Comparison of ENCODE assay signal across 16 mouse cellular contexts in genomic region chr7:58779146-58779545, GRCm38 (mm10).
DNase-seq lines count a peak whose midpoint lies in the region; ATAC-seq lines count a peak whose summit lies in the region.
"Had no signal": no experiment of that assay in that cellular context is flagged by ENCODE, and none has a peak within 500 bp of the region (broad histone marks: within the 10 kb centered on the region; RNA-seq: fewer than 3 reads in every experiment).

No protein-coding gene starts in this region.

- DNase-seq in heart, adult 11 months = peak; percentile 37
- no peak for DNase-seq in heart, adult 18-20 months
- DNase-seq in gastrocnemius, postnatal 10 days = no peak
- DNase-seq: adrenal gland, adult 2 months; adrenal gland, postnatal 10 days; adrenal gland, postnatal 25 days; B cell, adult 2 months; cerebellum, adult 11 months; cerebellum, adult 18-20 months; cerebellum, adult 8-10 months; cerebellum, adult 9-11 months; cerebellum, postnatal 14 days had no signal

- peak; percentile 64 for ATAC-seq in CD4-positive, CD25-positive, alpha-beta regulatory T cell, adult 4 months
- ATAC-seq in inflammation-experienced regulatory T-cells, adult 6 months = peak; percentile 69
- ATAC-seq: forebrain, embryonic 14.5 days; forebrain, embryonic 16.5 days had no signal
